Mouse (Mus musculus) adrenal gland, adult 8-10 months (tissue): Measurements from ENCODE around the gene Gm21679. TPM values are rescaled to one million over a fixed set of nuclear protein-coding genes. Genes with fewer than 3 reads are reported as not detected.
"Not testable (repeated sequence)": the region's sequence is repeated elsewhere in the genome, so short reads cannot be mapped to it uniquely, and the experiment has no call there.

ENCODE experiments used
- DNase-seq: peaks from one replicate; pipeline ENCODE4 v3.0.0; 2022
- total RNA-seq, 4 experiments: library from RNA; stranded (reverse); gene quantifications; 2 replicates each; pipeline ENCODE4 v1.2.4; 2022

Gm21679 gene
- not detected for total RNA-seq

DNA sequence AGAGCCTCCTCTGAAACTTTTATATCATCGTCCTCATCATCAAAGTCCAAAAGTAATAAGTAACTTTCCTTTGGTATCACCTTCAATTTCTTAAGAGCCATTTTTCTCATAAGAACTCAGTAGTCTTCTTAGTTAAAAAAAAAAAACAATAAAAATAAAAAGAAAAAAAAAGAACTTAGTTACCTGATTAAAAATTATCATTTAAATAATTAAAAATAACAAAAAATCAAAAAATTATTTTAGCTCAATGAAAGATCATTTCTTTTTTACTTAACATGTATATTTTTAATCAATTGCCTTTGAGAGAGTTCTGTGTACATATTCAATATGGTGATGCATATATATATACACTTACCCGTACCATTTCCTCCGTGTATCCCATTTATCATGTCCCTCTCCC is at the start of gene Gm21679:
TSS of gene Gm21679 (minus strand) at position 101 of the 400 bp plus-strand sequence.
- not testable (repeated sequence) for DNase-seq
